Mouse (Mus musculus): Measurements from ENCODE around the gene Hivep1. TPM values are rescaled to one million over a fixed set of nuclear protein-coding genes. Genes with fewer than 3 reads are reported as not detected.

Gene Hivep1
- 10 to 100 TPM; 23.4 to 27.7 TPM for total RNA-seq (2021)
- long read RNA-seq, partial matches to known transcripts, result 5 of 7 reads
- long read RNA-seq, other reads (novel, unspliced or antisense), result 2 of 7 reads

DNA sequence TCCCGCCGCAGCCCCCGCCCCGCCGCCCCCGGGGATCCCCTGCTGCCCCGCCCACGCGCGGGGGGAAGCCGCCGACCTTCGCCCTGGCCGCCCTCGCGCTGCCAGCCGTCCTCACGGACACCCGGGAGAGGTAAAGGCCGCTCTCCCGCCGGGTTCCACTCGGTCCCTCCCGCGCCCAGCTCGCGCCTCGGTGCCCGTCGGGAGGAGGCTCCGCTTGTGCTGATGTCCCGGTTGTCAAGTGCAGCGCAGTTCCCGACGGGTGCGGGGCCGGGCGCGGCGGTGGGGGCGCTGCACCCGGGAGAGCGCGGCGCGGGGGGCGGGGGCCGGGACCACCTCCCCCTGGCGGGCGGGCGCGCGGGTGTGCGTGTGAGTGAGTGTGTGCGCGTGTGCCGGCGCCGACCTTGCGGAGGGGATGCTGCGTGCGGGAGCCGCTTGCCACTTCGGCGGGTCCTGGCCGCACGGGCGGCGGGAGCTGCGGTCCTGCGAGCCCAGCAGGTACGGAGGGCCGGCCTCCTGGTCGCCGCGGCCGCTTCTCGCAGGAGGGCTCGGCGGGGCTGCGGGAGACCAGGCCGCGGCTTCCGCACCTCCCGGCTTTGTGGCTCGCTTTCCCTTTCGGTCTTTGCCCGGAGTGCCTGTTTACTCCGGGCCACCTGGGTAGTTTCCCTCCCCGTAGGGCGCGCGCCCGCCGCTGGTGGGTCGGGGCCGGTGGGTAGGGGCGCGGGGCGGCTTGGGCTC, at the start of gene Hivep1:
Hivep1 (plus strand) TSS at position 61 of the 735 bp plus-strand sequence.
- peak; percentile 22 to 45 for DNase-seq (ENCODE audit: low spot score in 2 of 2)

- no peak for DNase-seq (ENCODE audit: low spot score in 2 of 2)
These were observed 36.3 kb upstream of the Hivep1 start for GRCm38 (mm10) chr13:42015484-42016045.

DNA sequence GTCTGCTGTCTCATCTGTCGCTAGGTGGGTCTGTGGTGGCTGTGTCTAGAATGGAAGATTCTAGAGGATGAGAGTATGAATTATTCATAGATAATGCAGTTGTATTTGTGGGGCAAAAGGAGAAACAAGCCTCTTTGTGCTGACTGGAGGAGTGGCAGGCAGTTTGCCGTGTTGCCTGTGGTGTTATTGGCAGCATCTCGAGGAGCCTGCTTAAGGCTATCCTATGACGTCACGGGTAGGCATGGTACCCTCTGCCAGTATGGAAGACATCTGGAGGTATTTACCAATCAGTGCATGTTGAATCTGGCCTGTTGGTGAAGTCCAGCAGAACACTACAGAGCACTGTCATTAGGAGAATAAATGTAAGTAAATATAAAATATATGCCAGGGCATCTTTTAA, 35.6 kb upstream of the Hivep1 start:
- peak in 1 of 2 experiments; percentile 3 for DNase-seq (ENCODE audit: low spot score in 2 of 2)

GRCm38 (mm10) chr13:42018356-42018755, 33.5 kb upstream of the Hivep1 start:
- no peak for DNase-seq (ENCODE audit: low spot score in 2 of 2)

DNA sequence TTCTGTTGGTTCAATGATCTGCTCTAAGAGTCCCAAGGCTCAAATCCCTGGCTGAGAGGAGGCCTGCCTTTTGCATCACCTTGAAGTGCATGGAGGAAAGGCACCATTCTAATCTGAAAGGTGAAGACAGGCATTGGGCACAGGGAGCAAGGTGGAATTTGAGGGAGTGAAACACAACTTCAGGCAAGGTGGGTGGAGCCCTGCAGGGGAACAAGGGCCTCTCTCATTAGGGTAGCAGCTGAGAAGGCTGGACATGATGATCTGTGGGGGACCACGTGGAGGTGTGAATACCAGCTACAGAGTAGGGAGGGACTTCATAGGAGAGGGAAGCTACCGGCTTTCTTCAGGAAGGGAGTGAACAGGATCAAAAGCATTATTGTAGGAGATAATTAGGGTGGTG, 10.6 kb upstream of the Hivep1 start:
- DNase-seq (ENCODE audit: low spot score in 2 of 2), result no peak

GRCm38 (mm10) chr13:42043431-42043830, 8.4 kb upstream of the Hivep1 start:
- peak in 1 of 2 experiments; percentile 43 for DNase-seq (ENCODE audit: low spot score in 2 of 2)

DNA sequence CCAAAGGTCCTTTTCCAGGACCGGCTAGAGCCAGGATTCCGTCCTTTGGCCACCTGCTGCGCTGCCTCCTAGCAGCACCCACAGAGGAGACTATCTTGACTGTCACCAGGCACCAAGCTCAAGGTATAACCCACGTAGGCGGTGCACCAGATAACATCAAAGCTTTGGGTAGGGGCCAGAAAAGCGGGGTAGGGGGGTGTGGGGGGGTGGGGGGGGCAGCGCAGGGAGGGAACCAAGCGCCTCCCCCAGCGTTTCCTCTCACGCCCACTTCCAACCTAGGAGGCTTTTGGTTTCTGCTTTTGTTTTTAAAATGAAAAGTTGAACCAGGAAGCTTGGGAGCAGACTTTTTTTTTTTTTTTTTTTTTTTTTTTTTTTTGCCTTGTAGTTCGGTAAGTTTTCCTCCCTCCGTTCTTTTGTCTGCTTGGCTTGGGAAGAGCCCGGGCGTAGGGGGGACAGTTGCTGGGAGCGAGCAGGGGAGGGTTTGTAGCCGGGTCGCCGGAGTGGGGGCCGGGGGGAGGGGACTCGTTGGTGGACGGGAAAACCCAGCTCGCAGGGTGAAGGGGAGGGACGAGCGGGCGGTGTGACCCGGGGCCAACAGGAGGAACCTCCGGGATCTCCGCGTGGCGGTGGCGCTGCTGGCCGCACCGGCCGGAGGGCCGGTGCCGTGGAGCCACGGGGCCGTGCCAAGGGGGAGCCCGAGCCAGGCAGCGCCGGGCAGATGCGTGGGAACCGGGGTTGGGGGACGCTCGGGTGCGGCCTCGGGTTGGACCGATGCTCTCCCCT, 2.6 kb upstream of the Hivep1 start:
- DNase-seq (ENCODE audit: low spot score in 2 of 2), result peak; percentile 21 to 31

DNA sequence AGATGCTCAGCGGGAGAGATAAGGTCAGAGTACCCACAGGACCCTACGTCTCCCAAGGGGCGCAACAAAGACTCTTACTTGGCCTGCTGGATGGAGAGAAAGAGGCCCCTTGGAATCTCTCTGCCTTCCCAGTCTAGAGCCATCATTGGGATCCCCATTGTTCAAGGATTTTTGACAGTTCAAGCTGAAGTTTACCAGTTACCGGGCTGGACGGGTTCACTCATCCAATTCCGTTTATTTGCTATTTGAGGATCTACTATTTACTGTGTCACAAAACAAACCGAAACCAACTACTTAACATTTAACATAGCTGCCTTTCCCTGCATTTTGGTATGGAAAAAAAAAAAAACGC, 2.1 kb upstream of the Hivep1 start:
- DNase-seq (ENCODE audit: low spot score in 2 of 2), result no peak

GRCm38 (mm10) chr13:42050160-42050559, 1.7 kb upstream of the Hivep1 start:
- no peak for DNase-seq (ENCODE audit: low spot score in 2 of 2)

- DNase-seq (ENCODE audit: low spot score in 2 of 2), result no peak
These were observed 980 bp upstream of the Hivep1 start for GRCm38 (mm10) chr13:42050880-42051201.

GRCm38 (mm10) chr13:42051202-42051906, 467 bp upstream of the Hivep1 start:
- peak; percentile 75 to 92 for DNase-seq (ENCODE audit: low spot score in 2 of 2)

- DNase-seq (ENCODE audit: low spot score in 2 of 2), result peak; percentile 35 to 45
These were observed 1.1 kb downstream of the Hivep1 start for GRCm38 (mm10) chr13:42052696-42053541.

DNA sequence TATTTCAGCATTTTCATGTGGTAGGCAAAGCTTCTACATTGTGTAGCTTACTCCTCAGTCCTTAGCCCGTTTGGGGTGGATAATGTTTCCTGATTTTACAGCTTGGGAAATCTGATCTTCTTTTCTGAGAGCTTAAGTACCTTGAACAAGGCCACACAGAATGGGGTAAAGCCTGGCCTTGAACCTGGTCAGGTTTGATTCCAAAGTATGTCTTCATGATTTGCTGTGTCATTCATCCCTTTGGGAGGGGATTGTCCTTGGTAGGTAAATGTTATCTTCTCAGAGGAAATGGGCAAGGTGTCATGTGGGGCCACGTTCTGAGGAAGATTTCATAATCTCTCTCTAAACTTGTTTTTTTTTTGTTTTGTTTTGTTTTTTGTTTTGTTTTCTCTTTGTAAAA, 1.8 kb downstream of the Hivep1 start:
- no peak for DNase-seq (ENCODE audit: low spot score in 2 of 2)

GRCm38 (mm10) chr13:42054138-42054537, 2.3 kb downstream of the Hivep1 start:
- DNase-seq (ENCODE audit: low spot score in 2 of 2), result no peak

DNA sequence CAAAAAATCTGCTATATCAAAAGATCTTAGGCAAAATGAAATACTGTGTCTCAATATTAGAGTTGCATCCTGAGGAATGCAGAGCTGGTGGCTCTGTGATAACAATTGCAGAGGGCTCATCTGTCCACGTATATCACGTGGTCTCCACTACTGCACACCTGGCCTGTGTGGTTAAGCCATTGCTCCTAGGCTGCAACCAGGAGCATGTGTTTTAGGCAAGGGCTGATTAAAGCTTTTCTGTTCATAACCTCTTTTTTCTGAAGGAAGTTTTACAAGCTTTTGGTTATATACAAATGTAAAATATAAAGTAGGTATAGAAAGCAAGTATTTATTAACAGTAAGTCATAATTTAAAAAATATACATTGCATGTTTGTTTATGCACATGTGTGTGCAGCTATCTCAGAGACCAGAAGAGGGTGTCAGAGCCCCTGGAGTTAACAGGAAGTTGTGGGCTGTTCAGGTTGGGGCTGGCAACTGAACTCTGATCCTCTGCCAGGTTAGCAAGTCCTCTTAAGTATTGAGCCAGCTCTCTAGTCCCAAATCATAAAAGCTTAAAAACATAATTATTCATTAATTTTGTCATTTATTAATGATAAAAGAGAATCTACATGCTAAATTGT, 5.0 kb downstream of the Hivep1 start:
- DNase-seq (ENCODE audit: low spot score in 2 of 2), result no peak

DNA sequence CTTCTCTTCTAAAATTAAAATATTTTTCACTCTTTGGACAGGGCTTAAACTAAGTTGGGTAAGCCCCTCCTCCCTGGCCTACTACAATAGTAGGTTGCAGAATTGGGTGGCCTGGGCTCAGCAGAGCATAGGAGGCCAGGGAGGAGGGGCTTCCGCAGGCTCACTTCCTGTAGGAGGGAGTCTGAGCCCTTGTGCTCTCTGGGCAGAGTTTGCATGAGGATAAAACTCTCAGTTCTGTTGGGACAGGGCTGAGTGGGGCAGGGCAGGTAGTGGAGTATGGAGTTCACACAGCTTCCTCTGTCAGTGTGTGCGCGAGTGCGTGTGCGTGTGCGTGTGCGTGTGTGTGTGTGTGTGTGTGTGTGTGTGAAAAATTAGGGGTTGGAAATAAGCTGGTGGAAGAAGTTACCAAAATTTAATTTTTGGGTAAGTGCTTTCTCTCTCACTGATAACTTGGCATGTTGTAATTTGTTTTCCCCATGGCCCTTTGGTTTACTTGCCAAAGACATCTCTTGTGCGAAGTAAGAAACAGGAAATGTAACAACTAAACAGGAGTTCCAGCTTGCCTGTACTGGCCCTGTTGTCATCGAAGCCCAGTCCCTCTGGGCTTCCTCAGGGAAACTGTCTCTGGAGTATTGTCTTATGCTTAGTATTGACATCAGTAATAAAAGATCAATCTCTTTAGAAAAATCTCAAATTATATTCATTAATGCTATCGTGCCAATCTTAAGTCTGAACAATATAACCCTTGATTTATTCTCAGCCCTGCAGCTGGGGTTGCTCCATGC, 9.2 kb downstream of the Hivep1 start:
- no peak for DNase-seq (ENCODE audit: low spot score in 2 of 2)

DNA sequence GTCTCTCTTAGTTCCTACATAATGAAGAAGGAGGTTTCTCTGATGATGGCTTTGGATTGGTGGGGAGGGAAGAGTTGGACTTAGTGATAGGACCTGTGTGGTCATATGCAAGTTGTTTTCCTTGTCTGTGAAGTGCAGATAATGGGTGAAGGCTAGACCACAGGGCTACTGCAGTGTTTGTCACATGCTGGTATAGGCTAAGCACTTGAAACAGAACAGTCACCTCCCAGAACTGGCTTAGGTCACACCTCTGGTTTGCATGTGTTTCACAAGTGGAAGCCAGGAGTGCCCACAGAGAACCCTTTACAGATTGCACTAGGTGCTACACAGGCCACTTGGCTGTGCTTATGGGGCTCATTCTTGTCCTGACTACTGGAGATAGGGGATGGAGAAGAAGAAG, 12.4 kb downstream of the Hivep1 start:
- DNase-seq (ENCODE audit: low spot score in 2 of 2), result no peak

DNA sequence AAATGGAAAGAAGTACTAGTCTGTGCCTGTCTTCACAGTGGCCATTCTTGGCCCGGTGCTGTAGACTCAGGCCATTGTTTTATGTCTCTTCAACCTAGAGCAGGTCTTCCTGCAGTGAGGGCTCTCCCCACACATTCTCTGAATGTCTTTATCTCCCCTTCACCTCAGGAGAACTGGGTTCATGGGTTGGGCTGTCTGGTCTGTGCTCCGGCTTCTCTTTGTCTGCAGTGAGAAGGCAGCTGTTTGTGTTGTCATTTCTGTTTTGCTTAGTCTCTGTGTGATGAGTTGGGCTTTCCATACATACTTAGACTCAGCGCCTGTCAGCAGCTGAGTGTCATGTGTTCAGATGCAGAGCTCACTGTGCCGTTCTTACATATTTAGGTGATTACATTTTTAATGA, 18.4 kb downstream of the Hivep1 start:
- DNase-seq (ENCODE audit: low spot score in 2 of 2), result no peak

GRCm38 (mm10) chr13:42071011-42071410, 19.2 kb downstream of the Hivep1 start:
- DNase-seq (ENCODE audit: low spot score in 2 of 2), result no peak
